Mouse (Mus musculus) ES-E14 (cell line): Measurements from ENCODE around the gene Ppp2r5c.

Source experiments
- CHD2 ChIP-seq: IDR thresholded peaks from 2 replicates; pipeline ENCODE4 v1.6.1; 2014; ENCODE audit warnings: mild to moderate bottlenecking, low read depth, low read length, inconsistent platforms
- MAFK ChIP-seq: IDR thresholded peaks from 2 replicates; pipeline ENCODE4 v1.6.1; 2014; ENCODE audit warnings: mild to moderate bottlenecking, low read depth, low read length, inconsistent platforms; ENCODE audit not compliant: insufficient read depth
- ZC3H11A ChIP-seq: IDR thresholded peaks from 2 replicates; pipeline ENCODE4 v1.6.1; 2012; ENCODE audit warnings: low read depth, mild to moderate bottlenecking, inconsistent platforms, low read length, borderline replicate concordance

DNA sequence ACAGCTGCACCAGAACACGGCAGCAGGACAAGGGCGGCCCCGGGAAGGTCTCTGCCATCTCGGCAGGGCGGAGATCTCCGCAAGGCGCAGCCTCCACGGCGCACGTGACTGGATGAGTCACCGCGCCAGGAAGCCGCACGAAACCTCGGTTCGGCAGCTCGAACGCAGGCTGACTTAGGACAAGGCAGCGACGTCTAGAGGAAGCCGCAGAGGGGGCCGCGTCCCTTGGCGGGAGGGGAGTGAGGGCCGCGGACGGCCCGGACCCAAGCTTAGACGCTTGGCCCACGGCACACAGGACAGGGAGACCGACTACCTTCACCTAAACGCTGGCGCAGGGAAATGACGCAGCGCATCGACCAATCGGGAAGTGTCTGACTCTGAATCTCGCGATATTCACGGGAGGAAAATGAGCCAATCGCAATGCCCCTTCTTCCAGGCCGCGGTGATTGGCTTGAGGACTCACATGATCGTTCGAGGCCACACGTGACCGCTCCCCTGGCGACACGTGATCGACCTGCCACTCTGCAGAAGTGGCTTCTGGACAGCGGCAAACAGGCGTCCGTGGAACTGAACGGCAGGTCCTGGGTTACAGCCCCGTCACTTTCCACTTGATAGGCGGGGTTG, 144.5 kb downstream of the Ppp2r5c start:
- TF ChIP-seq CHD2: peak; percentile 100
- TF ChIP-seq MAFK: no peak
- TF ChIP-seq ZC3H11A: no peak
